Mouse (Mus musculus) heart, postnatal 0 days (tissue): ENCODE measurements around the gene Terb2.
A peak's percentile ranks its signal among the peaks of the same experiment; 100 is the strongest.

Experiments
- CTCF ChIP-seq: IDR thresholded peaks from 2 replicates; pipeline ENCODE4 v1.5.1; 2016; ENCODE audit warnings: antibody characterized with exemption, control low read depth, low read depth
- EP300 ChIP-seq: IDR thresholded peaks from 2 replicates; pipeline ENCODE4 v1.6.1; 2016; ENCODE audit warnings: antibody characterized with exemption, low read depth

- TF ChIP-seq EP300 (no peak), CTCF (peak; percentile 96)
These were observed 57.6 kb downstream of the Terb2 start for GRCm38 (mm10) chr2:122243671-122244131.
